Mouse (Mus musculus): ENCODE data around the gene Chrna10. TPM values are rescaled to one million over a fixed set of nuclear protein-coding genes. Genes with fewer than 3 reads are reported as not detected.
A peak's percentile ranks its signal among the peaks of the same experiment; 100 is the strongest.

The Chrna10 gene
- polyA plus RNA-seq, 1 experiment = 0.04 TPM

DNA sequence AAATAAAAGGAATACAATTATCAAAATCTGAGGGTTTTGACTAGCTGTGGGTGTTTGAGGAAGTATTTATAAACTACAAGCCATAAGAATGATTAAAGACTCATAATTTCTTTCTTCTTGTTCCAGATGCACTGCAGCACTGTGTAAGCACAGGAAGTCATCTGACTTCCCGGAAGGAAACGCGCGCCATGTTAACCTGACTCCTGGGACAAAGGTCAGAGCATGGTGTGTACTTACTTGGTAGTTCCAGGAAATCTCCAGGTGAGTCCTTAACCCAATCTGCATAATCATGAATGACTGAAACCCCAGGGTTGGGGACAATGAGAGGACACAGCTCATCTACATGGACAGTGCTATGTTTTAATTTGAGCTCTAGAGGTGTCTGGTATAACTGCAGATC, 15.8 kb upstream of the Chrna10 start:
- Histone ChIP-seq H3K36me3 (ENCODE audit: control insufficient read depth, insufficient read depth) (peaks cover 65% of the 10 kb centered on the region), H3K4me3 (no peak overlapping the region), H3K4me2 (ENCODE audit: low read depth) (no peak overlapping the region), H3K79me2 (ENCODE audit: control insufficient read depth, insufficient read depth) (no peaks in the 10 kb centered on the region), H3ac (ENCODE audit: control insufficient read depth, insufficient read length) (no peak overlapping the region), H3K27me3 (ENCODE audit: control insufficient read depth, insufficient read depth, insufficient read length) (no peaks in the 10 kb centered on the region)
- TF ChIP-seq REST (IDR thresholded peaks at IDR 0.05; ENCODE audit: insufficient read depth, insufficient read length) (no peak), TCF12 (IDR thresholded peaks at IDR 0.05; ENCODE audit: insufficient read depth, poor library complexity, severe bottlenecking) (no peak), SRF (IDR thresholded peaks at IDR 0.05; ENCODE audit: control insufficient read depth, insufficient read length, low read depth) (no peak), CEBPB (IDR thresholded peaks at IDR 0.05; ENCODE audit: insufficient read depth, poor library complexity, severe bottlenecking) (no peak), POLR2AphosphoS2 (IDR thresholded peaks at IDR 0.05; ENCODE audit: insufficient read length, low read depth) (no peak), MAX (IDR thresholded peaks at IDR 0.05; ENCODE audit: low read depth) (no peak), MYOD1 (IDR thresholded peaks at IDR 0.05; ENCODE audit: control insufficient read depth in 1 of 3, insufficient read length in 2 of 3, low read depth in 2 of 3) (no peak), USF1 (IDR thresholded peaks at IDR 0.05; ENCODE audit: low read depth) (no peak)

DNA sequence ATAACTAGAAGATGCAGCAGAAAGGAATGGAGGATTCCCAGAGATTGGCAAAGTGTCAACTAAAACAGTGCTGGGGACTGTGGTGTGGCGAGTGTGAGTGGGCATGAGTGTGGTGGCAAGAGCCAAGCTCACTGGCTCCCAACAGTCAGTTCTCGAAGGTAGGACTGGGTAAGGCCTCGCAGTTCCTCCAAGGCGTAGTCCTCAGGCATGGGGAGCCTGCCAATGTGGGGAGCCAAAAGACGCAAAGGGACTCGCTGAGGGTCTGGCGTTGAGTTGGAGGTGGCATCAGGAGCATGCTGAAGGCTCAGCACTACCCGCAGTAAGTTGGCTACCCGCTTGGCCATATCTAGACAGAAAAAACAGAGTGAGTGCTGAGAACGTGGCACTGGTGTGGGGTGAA, 3.7 kb upstream of the Chrna10 start:
- H3K36me3 ChIP-seq (ENCODE audit: control insufficient read depth, insufficient read depth) = peaks cover 50% of the 10 kb centered on the region
- H3K79me2 ChIP-seq (ENCODE audit: control insufficient read depth, insufficient read depth) = no peaks in the 10 kb centered on the region
- no peaks in the 10 kb centered on the region for H3K27me3 ChIP-seq (ENCODE audit: control insufficient read depth, insufficient read depth, insufficient read length)
- H3ac ChIP-seq (ENCODE audit: control insufficient read depth, insufficient read length) = no peak overlapping the region
- peak; percentile 22 for TF ChIP-seq POLR2AphosphoS2 (IDR thresholded peaks at IDR 0.05; ENCODE audit: insufficient read length, low read depth)
- no peak for TF ChIP-seq TCF12 (IDR thresholded peaks at IDR 0.05; ENCODE audit: insufficient read depth, poor library complexity, severe bottlenecking)
- no peak overlapping the region for H3K4me2 ChIP-seq (ENCODE audit: low read depth)
- H3K4me3 ChIP-seq = no peak overlapping the region

DNA sequence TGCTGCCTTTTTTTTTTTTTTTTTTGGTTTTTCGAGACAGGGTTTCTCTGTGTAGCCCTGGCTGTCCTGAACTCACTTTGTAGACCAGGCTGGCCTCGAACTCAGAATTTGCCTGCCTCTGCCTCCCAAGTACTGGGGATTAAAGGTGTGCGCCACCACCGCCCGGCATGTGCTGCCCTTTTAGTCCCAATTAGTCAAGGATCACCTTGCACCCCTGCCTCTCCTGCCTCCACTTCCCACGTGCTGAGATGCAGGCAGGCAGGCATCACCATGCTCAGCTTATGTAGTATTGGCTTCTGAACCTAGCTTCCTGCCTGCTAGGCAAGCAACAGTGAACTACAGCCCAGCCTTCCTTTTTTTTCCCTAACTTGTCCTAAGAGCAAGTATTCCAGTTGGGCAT, 754 bp upstream of the Chrna10 start:
- H3ac ChIP-seq (ENCODE audit: control insufficient read depth, insufficient read length) = no peak overlapping the region
- TF ChIP-seq USF1 (IDR thresholded peaks at IDR 0.05; ENCODE audit: low read depth) (no peak), TCF12 (IDR thresholded peaks at IDR 0.05; ENCODE audit: insufficient read depth, poor library complexity, severe bottlenecking) (no peak), MYOG (IDR thresholded peaks at IDR 0.05; ENCODE audit: control insufficient read depth in 1 of 3, insufficient read depth in 1 of 3, insufficient read length in 2 of 3, low read depth in 2 of 3) (no peak), POLR2AphosphoS2 (IDR thresholded peaks at IDR 0.05; ENCODE audit: insufficient read length, low read depth) (peak; percentile 66), POLR2A (IDR thresholded peaks at IDR 0.05; ENCODE audit: insufficient read length, low read depth) (peak; percentile 15)
- peaks cover 8% of the 10 kb centered on the region for H3K27me3 ChIP-seq (ENCODE audit: control insufficient read depth, insufficient read depth, insufficient read length)
- H3K4me2 ChIP-seq (ENCODE audit: low read depth) = no peak overlapping the region
- peaks cover 30% of the 10 kb centered on the region for H3K36me3 ChIP-seq (ENCODE audit: control insufficient read depth, insufficient read depth)
- H3K4me3 ChIP-seq = no peak overlapping the region
- no peaks in the 10 kb centered on the region for H3K79me2 ChIP-seq (ENCODE audit: control insufficient read depth, insufficient read depth)

DNA sequence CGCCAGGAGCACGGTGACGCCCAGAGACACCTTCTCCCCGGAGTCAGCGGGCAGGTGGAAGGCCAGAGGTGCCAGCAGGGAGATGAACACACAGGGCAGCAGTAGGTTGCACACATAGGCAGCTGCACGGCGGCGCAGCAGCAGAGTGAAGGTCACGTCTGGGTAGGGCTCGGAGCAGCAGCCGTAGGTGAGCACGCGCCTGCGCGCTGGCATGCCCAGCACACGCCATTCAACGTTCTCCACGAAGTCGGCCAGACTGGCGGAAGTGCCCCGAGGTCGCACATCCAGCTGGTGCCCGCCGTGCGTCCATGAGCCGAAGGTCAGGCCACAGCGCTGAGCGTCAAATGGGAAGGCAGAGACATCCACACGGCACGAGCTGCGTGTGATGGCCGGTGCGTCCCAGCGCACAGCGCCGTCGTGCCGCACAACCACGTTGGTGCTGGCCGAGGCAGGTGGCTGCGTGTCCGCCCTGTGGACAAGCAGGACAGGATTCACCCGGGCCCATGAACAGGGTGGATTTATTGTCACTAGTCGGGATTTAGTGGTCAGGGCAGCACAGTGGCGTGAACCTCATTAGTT, 3.4 kb downstream of the Chrna10 start:
- peak; percentile 72 for TF ChIP-seq POLR2AphosphoS2 (IDR thresholded peaks at IDR 0.05; ENCODE audit: insufficient read length, low read depth)
- no peak for TF ChIP-seq MYOG (IDR thresholded peaks at IDR 0.05; ENCODE audit: control insufficient read depth in 1 of 3, insufficient read depth in 1 of 3, insufficient read length in 2 of 3, low read depth in 2 of 3)
- TF ChIP-seq MYOD1 (IDR thresholded peaks at IDR 0.05; ENCODE audit: control insufficient read depth in 1 of 3, insufficient read length in 2 of 3, low read depth in 2 of 3) = peak in 1 of 3 experiments; percentile 9
- H3K79me2 ChIP-seq (ENCODE audit: control insufficient read depth, insufficient read depth) = no peaks in the 10 kb centered on the region
- no peaks in the 10 kb centered on the region for H3K36me3 ChIP-seq (ENCODE audit: control insufficient read depth, insufficient read depth)
- H3K4me3 ChIP-seq = no peak overlapping the region
- H3ac ChIP-seq (ENCODE audit: control insufficient read depth, insufficient read length) = no peak overlapping the region
- no peak overlapping the region for H3K4me2 ChIP-seq (ENCODE audit: low read depth)
- peaks cover 8% of the 10 kb centered on the region for H3K27me3 ChIP-seq (ENCODE audit: control insufficient read depth, insufficient read depth, insufficient read length)

GRCm38 (mm10) chr7:102109746-102110145, 6.9 kb downstream of the Chrna10 start:
- TF ChIP-seq MAX (IDR thresholded peaks at IDR 0.05; ENCODE audit: low read depth) = no peak
- TF ChIP-seq POLR2A (IDR thresholded peaks at IDR 0.05; ENCODE audit: insufficient read length, low read depth) = no peak
- no peak for TF ChIP-seq E2F4 (IDR thresholded peaks at IDR 0.05; ENCODE audit: insufficient read depth)
- no peak for TF ChIP-seq REST (IDR thresholded peaks at IDR 0.05; ENCODE audit: insufficient read depth, insufficient read length)
- TF ChIP-seq POLR2AphosphoS2 (IDR thresholded peaks at IDR 0.05; ENCODE audit: insufficient read length, low read depth) = no peak
- Histone ChIP-seq H3K4me3 (no peak overlapping the region), H3K36me3 (ENCODE audit: control insufficient read depth, insufficient read depth) (no peaks in the 10 kb centered on the region), H3K79me2 (ENCODE audit: control insufficient read depth, insufficient read depth) (no peaks in the 10 kb centered on the region), H3K4me2 (ENCODE audit: low read depth) (no peak overlapping the region), H3K27me3 (ENCODE audit: control insufficient read depth, insufficient read depth, insufficient read length) (peaks cover 15% of the 10 kb centered on the region), H3ac (ENCODE audit: control insufficient read depth, insufficient read length) (no peak overlapping the region)

DNA sequence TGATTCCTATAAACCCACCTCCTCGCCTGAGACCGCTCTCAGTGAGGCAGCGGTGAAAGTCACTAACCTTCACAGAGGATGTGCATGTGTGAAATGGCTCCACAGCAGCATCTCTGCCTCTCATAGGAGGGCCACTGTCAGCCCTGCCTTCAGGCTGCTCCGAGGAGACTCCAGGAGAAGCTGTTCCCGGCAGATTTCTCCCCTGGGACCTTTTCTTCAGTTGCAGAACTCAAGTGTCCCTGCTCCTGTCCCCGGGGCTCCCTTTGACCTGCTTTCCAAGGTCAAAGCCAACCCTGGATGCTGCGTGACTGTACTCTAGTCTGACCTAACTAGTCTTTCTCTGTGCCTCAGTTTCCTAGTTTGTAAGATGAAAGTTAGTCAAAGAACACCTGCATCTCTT, 7.5 kb downstream of the Chrna10 start, which contains the start of gene Art5:
Gene Art5 (minus strand): TSS at position 319 of the 400 bp plus-strand sequence.
- H3ac ChIP-seq (ENCODE audit: control insufficient read depth, insufficient read length) = no peak within 1 kb of the TSS
- no peak within 1 kb of the TSS for H3K4me3 ChIP-seq
- no peak within 1 kb of the TSS for H3K4me2 ChIP-seq (ENCODE audit: low read depth)
- H3K36me3 ChIP-seq (ENCODE audit: control insufficient read depth, insufficient read depth) = no peaks in the 10 kb centered on the region
- peaks cover 19% of the 10 kb centered on the region for H3K27me3 ChIP-seq (ENCODE audit: control insufficient read depth, insufficient read depth, insufficient read length)
- no peaks in the 10 kb centered on the region for H3K79me2 ChIP-seq (ENCODE audit: control insufficient read depth, insufficient read depth)
- TF ChIP-seq POLR2AphosphoS2 (IDR thresholded peaks at IDR 0.05; ENCODE audit: insufficient read length, low read depth) = no peak
- no peak for TF ChIP-seq SRF (IDR thresholded peaks at IDR 0.05; ENCODE audit: control insufficient read depth, insufficient read length, low read depth)
- no peak for TF ChIP-seq TCF12 (IDR thresholded peaks at IDR 0.05; ENCODE audit: insufficient read depth, poor library complexity, severe bottlenecking)
- no peak for TF ChIP-seq E2F4 (IDR thresholded peaks at IDR 0.05; ENCODE audit: insufficient read depth)
- no peak for TF ChIP-seq MAX (IDR thresholded peaks at IDR 0.05; ENCODE audit: low read depth)
- TF ChIP-seq MYOG (IDR thresholded peaks at IDR 0.05; ENCODE audit: control insufficient read depth in 1 of 3, insufficient read depth in 1 of 3, insufficient read length in 2 of 3, low read depth in 2 of 3) = no peak
- TF ChIP-seq MYOD1 (IDR thresholded peaks at IDR 0.05; ENCODE audit: control insufficient read depth in 1 of 3, insufficient read length in 2 of 3, low read depth in 2 of 3) = no peak
- TF ChIP-seq TCF3 (IDR thresholded peaks at IDR 0.05; ENCODE audit: insufficient read length, low read depth) = no peak
- no peak for TF ChIP-seq USF1 (IDR thresholded peaks at IDR 0.05; ENCODE audit: low read depth)
- no peak for TF ChIP-seq POLR2A (IDR thresholded peaks at IDR 0.05; ENCODE audit: insufficient read length, low read depth)
- TF ChIP-seq REST (IDR thresholded peaks at IDR 0.05; ENCODE audit: insufficient read depth, insufficient read length) = no peak
- TF ChIP-seq CEBPB (IDR thresholded peaks at IDR 0.05; ENCODE audit: insufficient read depth, poor library complexity, severe bottlenecking) = no peak
